7 mouse cellular contexts compared by ENCODE assay signal in genomic region chr5:24384407-24384806, GRCm38 (mm10). TPM values are rescaled to one million over a fixed set of nuclear protein-coding genes. Genes with fewer than 3 reads are reported as not detected.
DNase-seq lines count a peak whose midpoint lies in the region; ATAC-seq lines count a peak whose summit lies in the region.

No protein-coding gene starts in this region.

- H3K4me1 ChIP-seq in heart, embryonic 14.5 days (ENCODE audit: control insufficient read depth in 2 of 2, insufficient read depth in 2 of 2, low read length in 2 of 2), result peaks cover 23 to 49% of the 10 kb centered on the region in 2 experiments
- H3K4me1 ChIP-seq in limb, embryonic 15.5 days, result peaks cover 36% of the 10 kb centered on the region

- peak overlapping the region in 1 of 2 experiments; percentile 70; a peak in 1 of 4 replicates for H3K27ac ChIP-seq in heart, embryonic 14.5 days (replicated peaks in 1 of 2; ENCODE audit: control insufficient read depth in 1 of 2, insufficient read depth in 1 of 2, low read depth in 2 of 2, low read length in 2 of 2)
- H3K27ac ChIP-seq in limb, embryonic 15.5 days, result peak overlapping the region; percentile 40; the same call in 1 of the 2 replicates

- DNase-seq in layer of hippocampus, adult 18-20 months (ENCODE audit: low spot score in 2 of 2), result peak; percentile 26 to 50
- DNase-seq in layer of hippocampus, postnatal 25 days (ENCODE audit: extremely low spot score in 1 of 2, low spot score in 1 of 2), result no peak
- no peak for DNase-seq in urinary bladder, postnatal 4 days (ENCODE audit: low spot score in 2 of 2)
- no peak for DNase-seq in gastrocnemius, postnatal 10 days

- no peak overlapping the region for H3K9ac ChIP-seq in heart, embryonic 14.5 days (ENCODE audit: low read length)
- H3K9ac ChIP-seq in limb, embryonic 15.5 days, result no peak overlapping the region

- peak overlapping the region; percentile 73 for H3K4me2 ChIP-seq in heart, embryonic 14.5 days (ENCODE audit: low read length)
- H3K4me2 ChIP-seq in limb, embryonic 15.5 days, result no peak overlapping the region

- no peak overlapping the region for H3K4me3 ChIP-seq in heart, embryonic 14.5 days (ENCODE audit: control insufficient read depth in 1 of 2, insufficient read depth in 1 of 2, low read depth in 1 of 2, low read length in 2 of 2)
- H3K4me3 ChIP-seq in limb, embryonic 15.5 days, result no peak overlapping the region

- H3K9me3 ChIP-seq in heart, embryonic 14.5 days (ENCODE audit: control insufficient read depth, low read length), result no peaks in the 10 kb centered on the region
- H3K9me3 ChIP-seq in limb, embryonic 15.5 days, result no peaks in the 10 kb centered on the region

- WGBS in heart, embryonic 14.5 days, result 46% methylated on average over 6 of the region's 6 CpGs
- WGBS in limb, embryonic 15.5 days, result 57% methylated on average over 6 of the region's 6 CpGs

- peak; percentile 33 for ATAC-seq in activated CD4-positive, CD25-positive, alpha-beta regulatory T cell, adult 4 months
- ATAC-seq in heart, embryonic 14.5 days (ENCODE audit: insufficient number of reproducible peaks, insufficient read depth, low FRiP score, low read depth), result 0 out of 2 replicates have a peak, but pooled peaks have one; percentile 18
- ATAC-seq in limb, embryonic 15.5 days (ENCODE audit: insufficient number of reproducible peaks, low FRiP score, low TSS enrichment, low read depth), result no peak

- peaks cover 9% of the 10 kb centered on the region; the same call in 1 of the 2 replicates for H3K36me3 ChIP-seq in heart, embryonic 14.5 days (ENCODE audit: control insufficient read depth, insufficient read depth, low read length)
- H3K36me3 ChIP-seq in limb, embryonic 15.5 days, result no peaks in the 10 kb centered on the region

- peaks cover 9% of the 10 kb centered on the region; the same call in 1 of the 2 replicates for H3K27me3 ChIP-seq in heart, embryonic 14.5 days (ENCODE audit: control insufficient read depth, insufficient read depth, low read length)
- peaks cover 32% of the 10 kb centered on the region for H3K27me3 ChIP-seq in limb, embryonic 15.5 days

RNA-seq across cellular contexts. Expression of gene Atg9b, which starts 7.5 kb away (rescaled TPM):
- total RNA-seq in layer of hippocampus, adult 18-20 months (2021), result 1 to 10 TPM; 3.0 to 3.7 TPM
- total RNA-seq in layer of hippocampus, postnatal 25 days (2021), result 1 to 10 TPM; 2.6 to 3.3 TPM
- 1 to 10 TPM; 2.2 to 2.9 TPM for polyA plus RNA-seq in activated CD4-positive, CD25-positive, alpha-beta regulatory T cell, adult 4 months (2017; shearing (Covaris generic))
- 1.0 and 1.5 TPM in 2 replicates for polyA plus RNA-seq in heart, embryonic 14.5 days (2014; fragmentation: Nextera tagmentation; extraction: Ambion mirVana)
- 2.0 and 2.8 TPM in 2 replicates for polyA plus RNA-seq in limb, embryonic 15.5 days (2015; fragmentation: Nextera tagmentation; extraction: Ambion mirVana)
- under 1 TPM; 0.23 to 0.26 TPM for total RNA-seq in gastrocnemius, postnatal 10 days (2021)

RNA-seq across cellular contexts. Expression of gene Abcb8, which starts 9.1 kb away (rescaled TPM):
- total RNA-seq in layer of hippocampus, adult 18-20 months (2021), result 10 to 100 TPM; 57.0 to 60.1 TPM
- 10 to 100 TPM; 52.3 to 54.1 TPM for total RNA-seq in layer of hippocampus, postnatal 25 days (2021)
- polyA plus RNA-seq in activated CD4-positive, CD25-positive, alpha-beta regulatory T cell, adult 4 months (2017; shearing (Covaris generic)), result 10 to 100 TPM; 15.3 to 21.6 TPM
- 52.7 and 56.1 TPM in 2 replicates for polyA plus RNA-seq in heart, embryonic 14.5 days (2014; fragmentation: Nextera tagmentation; extraction: Ambion mirVana)
- 38.9 and 46.5 TPM in 2 replicates for polyA plus RNA-seq in limb, embryonic 15.5 days (2015; fragmentation: Nextera tagmentation; extraction: Ambion mirVana)
- 10 to 100 TPM; 35.9 to 45.5 TPM for total RNA-seq in gastrocnemius, postnatal 10 days (2021)

RNA-seq across cellular contexts. Expression of gene Nos3, which starts 19.8 kb away (rescaled TPM):
- total RNA-seq in layer of hippocampus, adult 18-20 months (2021), result 1 to 10 TPM; 6.8 to 7.0 TPM
- 1 to 10 TPM; 6.7 to 8.4 TPM for total RNA-seq in layer of hippocampus, postnatal 25 days (2021)
- under 1 TPM in 1 of 2 experiments, not detected in 1; 0.42 TPM for polyA plus RNA-seq in activated CD4-positive, CD25-positive, alpha-beta regulatory T cell, adult 4 months (2017; shearing (Covaris generic))
- 27.7 and 28.2 TPM in 2 replicates for polyA plus RNA-seq in heart, embryonic 14.5 days (2014; fragmentation: Nextera tagmentation; extraction: Ambion mirVana)
- 7.5 and 8.0 TPM in 2 replicates for polyA plus RNA-seq in limb, embryonic 15.5 days (2015; fragmentation: Nextera tagmentation; extraction: Ambion mirVana)
- total RNA-seq in gastrocnemius, postnatal 10 days (2021), result 10 to 100 TPM in 1 of 2 experiments, 1 to 10 TPM in 1; 7.7 to 11.2 TPM

RNA-seq across cellular contexts. Expression of gene Asic3, which starts 28.8 kb away (rescaled TPM):
- under 1 TPM; 0.27 to 0.53 TPM for total RNA-seq in layer of hippocampus, adult 18-20 months (2021)
- under 1 TPM in 1 of 2 experiments, not detected in 1; 0.30 TPM for total RNA-seq in layer of hippocampus, postnatal 25 days (2021)
- polyA plus RNA-seq in activated CD4-positive, CD25-positive, alpha-beta regulatory T cell, adult 4 months (2017; shearing (Covaris generic)), result under 1 TPM in 1 of 2 experiments, not detected in 1; 0.85 TPM
- 0.12 TPM in 1 of 2 replicates, not detected in the other for polyA plus RNA-seq in heart, embryonic 14.5 days (2014; fragmentation: Nextera tagmentation; extraction: Ambion mirVana)
- polyA plus RNA-seq in limb, embryonic 15.5 days (2015; fragmentation: Nextera tagmentation; extraction: Ambion mirVana), result 0.24 and 0.73 TPM in 2 replicates
- total RNA-seq in gastrocnemius, postnatal 10 days (2021), result under 1 TPM; 0.12 to 0.36 TPM

RNA-seq across cellular contexts. Expression of gene Kcnh2, which starts 33.0 kb away (rescaled TPM):
- 10 to 100 TPM; 23.0 to 26.8 TPM for total RNA-seq in layer of hippocampus, adult 18-20 months (2021)
- total RNA-seq in layer of hippocampus, postnatal 25 days (2021), result 10 to 100 TPM; 20.1 to 21.9 TPM
- under 1 TPM; 0.16 to 0.24 TPM for polyA plus RNA-seq in activated CD4-positive, CD25-positive, alpha-beta regulatory T cell, adult 4 months (2017; shearing (Covaris generic))
- 23.5 and 32.9 TPM in 2 replicates for polyA plus RNA-seq in heart, embryonic 14.5 days (2014; fragmentation: Nextera tagmentation; extraction: Ambion mirVana)
- polyA plus RNA-seq in limb, embryonic 15.5 days (2015; fragmentation: Nextera tagmentation; extraction: Ambion mirVana), result 3.5 and 4.9 TPM in 2 replicates
- 10 to 100 TPM in 1 of 2 experiments, 1 to 10 TPM in 1; 5.4 to 10.8 TPM for total RNA-seq in gastrocnemius, postnatal 10 days (2021)

Comparison
In these comparisons a context has a peak if more than half of its experiments do, and no peak if none do; other contexts are left out.
1. DNase-seq: peak in layer of hippocampus, adult 18-20 months (2 of 2); none in layer of hippocampus, postnatal 25 days (0 of 2), urinary bladder, postnatal 4 days (0 of 2) and gastrocnemius, postnatal 10 days (single experiment).